Mouse (Mus musculus): ENCODE data around the gene Rac3.
"Not testable (repeated sequence)": the region's sequence is repeated elsewhere in the genome, so short reads cannot be mapped to it uniquely, and the experiment has no call there.

The Rac3 gene

GRCm38 (mm10) chr11:120707225-120707624 is 14.0 kb upstream of the Rac3 start:
- no peak for DNase-seq

GRCm38 (mm10) chr11:120707969-120708368 is 13.3 kb upstream of the Rac3 start:
- no peak for DNase-seq

GRCm38 (mm10) chr11:120709551-120709950 is 11.7 kb upstream of the Rac3 start:
- DNase-seq = no peak

- DNase-seq = no peak
Measured at GRCm38 (mm10) chr11:120710672-120711071, 10.6 kb upstream of the Rac3 start.

GRCm38 (mm10) chr11:120711980-120712604 is 9.2 kb upstream of the Rac3 start:
- DNase-seq = no peak

- DNase-seq = peak; percentile 73
Measured at GRCm38 (mm10) chr11:120712771-120713568, 8.3 kb upstream of the Rac3 start.

GRCm38 (mm10) chr11:120713580-120714518 is 7.4 kb upstream of the Rac3 start, which contains the start of the genes Cenpx and Lrrc45:
TSS of gene Cenpx (minus strand) at chr11:120713738.
TSS of gene Lrrc45 (plus strand) at chr11:120713925.
- peak; percentile 97 for DNase-seq

GRCm38 (mm10) chr11:120714546-120714945 is 6.7 kb upstream of the Rac3 start:
- DNase-seq = no peak

GRCm38 (mm10) chr11:120715131-120715530 is 6.1 kb upstream of the Rac3 start:
- no peak for DNase-seq

- DNase-seq = no peak
Measured at GRCm38 (mm10) chr11:120719242-120719641, 2.0 kb upstream of the Rac3 start.

- DNase-seq = no peak
Measured at GRCm38 (mm10) chr11:120719841-120720376, 1.4 kb upstream of the Rac3 start.

GRCm38 (mm10) chr11:120720450-120720849 is 820 bp upstream of the Rac3 start:
- peak; percentile 94 for DNase-seq

- no peak for DNase-seq
Measured at GRCm38 (mm10) chr11:120722067-120722630, 879 bp downstream of the Rac3 start.

GRCm38 (mm10) chr11:120722761-120723382 is 1.6 kb downstream of the Rac3 start:
- no peak for DNase-seq

- DNase-seq = no peak
Measured at GRCm38 (mm10) chr11:120723509-120723908, 2.2 kb downstream of the Rac3 start.

- DNase-seq = no peak
Measured at GRCm38 (mm10) chr11:120726243-120727168, 5.2 kb downstream of the Rac3 start.

GRCm38 (mm10) chr11:120727169-120727527 is 5.9 kb downstream of the Rac3 start, which contains the start of gene Dcxr:
TSS of gene Dcxr (minus strand) at chr11:120727281.
- no peak for DNase-seq

- no peak for DNase-seq
Measured at GRCm38 (mm10) chr11:120727564-120727963, 6.3 kb downstream of the Rac3 start.

GRCm38 (mm10) chr11:120728530-120729240 is 7.4 kb downstream of the Rac3 start:
- DNase-seq = no peak

- DNase-seq = not testable (repeated sequence)
Measured at GRCm38 (mm10) chr11:120729432-120730050, 8.3 kb downstream of the Rac3 start.

Data from thymus, postnatal 14 days (tissue).